Mouse (Mus musculus): Measurements from ENCODE around the gene Pdzd7.

The Pdzd7 gene

DNA sequence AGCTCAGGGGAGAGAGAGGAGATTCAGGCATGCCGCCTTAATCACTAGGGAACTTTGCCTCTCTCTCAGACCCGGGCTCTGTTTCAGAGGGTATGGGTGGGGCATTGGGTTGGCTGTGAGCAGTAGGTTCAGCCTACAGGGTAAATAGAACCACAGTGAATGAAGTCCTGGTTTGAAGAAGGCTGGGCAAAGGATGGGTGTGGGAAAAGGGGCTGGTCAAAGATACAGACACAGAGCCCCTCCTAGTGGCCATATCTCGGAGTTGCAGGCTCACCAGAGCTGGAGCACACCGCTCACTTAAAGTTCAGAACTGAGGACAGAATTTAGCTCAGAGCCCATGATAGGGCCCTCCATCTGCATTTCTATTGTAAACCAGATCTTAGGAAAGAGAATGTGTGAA lies 13.7 kb downstream of the Pdzd7 start:
- no peak for DNase-seq (ENCODE audit: extremely low spot score, low read depth, low spot score)

DNA sequence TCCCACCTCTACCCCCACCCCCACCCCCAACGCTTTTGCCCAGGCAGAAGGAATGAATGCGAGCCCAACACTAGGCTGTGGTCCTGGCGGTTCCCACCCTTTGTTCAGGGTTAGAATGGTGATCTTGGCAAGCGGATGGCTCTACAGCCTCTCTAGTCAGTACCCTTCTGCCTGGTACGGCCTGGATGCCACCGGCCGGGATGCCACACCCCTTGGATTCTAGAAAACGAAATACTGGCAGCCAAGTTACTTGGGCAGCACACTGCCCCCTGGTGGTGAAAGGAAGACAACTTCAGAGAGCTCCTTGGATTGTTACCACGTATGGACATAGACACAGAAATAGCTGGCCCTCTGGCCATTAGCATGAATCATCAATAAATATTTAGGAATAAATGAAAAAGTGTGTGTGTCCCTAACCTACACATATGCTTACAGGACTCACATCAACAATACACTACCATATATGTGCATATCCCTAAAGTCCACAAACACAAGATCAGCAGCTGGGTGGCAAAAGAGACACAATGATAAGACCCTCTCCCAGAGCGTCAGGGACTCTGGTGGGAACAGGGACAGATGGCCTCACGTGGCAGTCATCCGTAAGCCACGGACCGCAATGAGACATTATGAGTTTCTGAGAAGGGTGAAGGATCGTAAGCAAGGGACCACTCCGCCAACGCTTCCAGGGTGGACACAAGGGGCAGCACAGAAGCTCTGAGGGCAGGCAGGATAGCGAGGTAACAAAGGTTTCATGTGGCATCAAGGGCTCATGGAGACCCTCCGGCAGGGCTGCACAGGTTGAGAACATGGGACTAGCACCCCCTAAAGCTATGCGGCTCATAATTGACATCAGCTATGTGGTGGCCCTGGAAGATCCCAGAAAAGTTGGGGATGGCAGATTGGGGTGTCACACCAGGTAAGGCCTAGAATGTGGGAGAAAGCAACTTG lies 14.5 kb downstream of the Pdzd7 start:
- no peak for DNase-seq (ENCODE audit: extremely low spot score, low read depth, low spot score)

DNA sequence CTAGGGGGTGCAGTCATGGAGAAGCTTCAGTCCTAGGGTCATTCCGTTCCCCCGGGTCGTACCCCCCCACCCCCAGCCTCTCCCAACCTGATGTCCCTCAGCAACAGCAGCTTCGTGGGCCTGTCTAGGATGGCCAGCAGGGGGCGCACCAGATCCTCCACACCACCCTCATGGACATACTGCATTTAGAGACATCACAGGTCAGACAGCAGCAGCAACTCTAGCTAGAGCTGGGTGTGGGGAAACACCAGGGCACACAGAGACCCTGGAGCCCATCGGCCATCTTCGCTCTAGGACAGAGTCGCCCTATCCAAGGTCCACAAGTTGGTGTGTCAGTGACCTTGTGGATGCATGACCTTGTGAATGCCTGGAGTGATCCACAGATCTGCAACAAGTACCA lies 15.4 kb downstream of the Pdzd7 start:
- no peak for DNase-seq (ENCODE audit: extremely low spot score, low read depth, low spot score)

DNA sequence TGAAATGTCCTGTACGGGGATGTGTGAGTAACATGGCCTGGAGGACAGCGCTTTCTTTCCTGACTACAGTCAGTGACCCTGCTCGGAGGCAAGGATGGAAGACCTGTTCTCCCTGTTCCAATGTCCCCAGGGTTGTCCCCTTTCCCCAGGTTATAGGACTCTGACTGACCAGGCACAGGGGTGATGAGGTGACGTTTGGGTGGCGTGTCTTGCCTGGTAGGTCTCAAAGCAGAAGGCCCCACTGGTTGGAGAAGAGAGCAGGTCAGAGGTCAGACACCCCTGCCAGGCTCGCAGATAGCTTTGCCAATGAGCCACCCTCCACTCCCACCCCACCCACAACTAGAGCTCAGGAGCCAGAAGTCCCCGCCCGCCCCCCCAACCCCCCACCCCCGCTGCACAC lies 15.9 kb downstream of the Pdzd7 start:
- DNase-seq (ENCODE audit: extremely low spot score, low read depth, low spot score), result no peak

DNA sequence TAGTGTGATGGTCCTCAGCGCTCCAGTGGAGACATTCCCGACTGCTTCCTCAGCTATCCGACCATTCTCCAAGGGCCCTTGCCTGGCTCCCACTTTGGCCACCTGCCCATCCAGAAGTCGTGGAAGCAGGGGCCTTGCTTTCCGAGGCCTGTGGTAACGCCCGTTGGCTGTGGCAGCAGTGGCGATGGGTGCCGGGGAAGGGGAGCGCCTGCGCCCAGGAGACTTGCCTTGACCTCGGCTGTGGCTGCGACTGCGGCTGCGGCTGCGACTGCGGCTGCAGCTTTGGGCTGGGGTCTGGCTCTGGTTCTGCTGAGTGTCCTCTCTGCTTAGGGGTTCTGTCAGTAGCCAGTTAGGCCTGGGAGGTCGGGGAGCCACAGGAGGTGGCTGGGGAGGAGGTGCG lies 16.8 kb downstream of the Pdzd7 start:
- no peak for DNase-seq (ENCODE audit: extremely low spot score, low read depth, low spot score)

DNA sequence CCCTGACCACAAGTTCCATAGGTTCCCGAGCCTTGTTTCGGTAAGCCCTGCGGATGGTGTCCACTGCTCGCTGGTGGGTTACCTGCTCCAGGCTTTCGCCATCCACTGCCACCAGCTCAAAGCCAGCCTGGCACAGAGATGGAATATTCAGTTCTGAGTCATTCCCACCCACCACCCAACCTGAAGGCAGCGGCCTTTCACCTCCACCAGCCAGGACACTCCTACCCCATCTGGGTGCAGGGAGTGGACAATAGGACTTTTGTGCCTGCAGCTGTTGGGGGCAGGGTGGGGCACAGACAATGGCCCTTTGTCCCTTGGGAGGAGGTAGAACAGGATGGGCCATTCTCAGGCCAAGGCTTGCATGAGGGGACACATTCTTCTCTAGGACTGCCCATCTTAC lies 17.7 kb downstream of the Pdzd7 start:
- DNase-seq (ENCODE audit: extremely low spot score, low read depth, low spot score), result no peak

DNA sequence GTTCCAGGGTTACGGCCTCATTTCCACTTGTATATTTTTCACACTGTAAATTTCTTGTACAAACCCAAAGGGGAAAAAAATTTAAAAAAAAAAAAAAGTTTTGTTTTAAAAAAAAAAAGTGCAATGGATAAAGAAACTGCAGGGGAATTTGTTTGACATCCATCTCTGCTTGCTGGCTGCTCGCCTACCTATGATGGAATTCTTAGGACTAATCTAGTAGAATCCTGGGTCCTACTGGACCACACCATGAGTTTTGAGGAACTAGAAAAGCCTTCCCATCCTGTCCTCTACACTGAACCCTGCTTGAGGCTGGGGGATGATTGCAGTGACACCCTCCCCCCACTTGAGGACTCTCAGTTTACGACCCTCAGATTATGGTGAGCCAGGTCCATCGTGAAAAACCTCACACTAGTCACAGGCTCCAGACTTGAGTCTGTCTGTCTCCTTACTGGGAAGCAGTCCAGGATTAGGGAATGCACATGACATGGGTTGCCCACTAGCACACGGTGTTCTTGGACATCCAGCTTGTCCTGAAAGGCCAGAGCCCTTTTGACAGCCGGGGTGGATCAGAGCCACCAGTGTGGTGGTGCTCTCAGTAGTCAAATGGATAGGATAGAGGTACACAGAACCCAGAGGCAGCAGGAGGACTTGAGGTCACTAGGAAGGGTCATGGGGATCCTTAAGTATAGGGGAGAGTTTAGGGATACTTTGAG lies 18.4 kb downstream of the Pdzd7 start:
- no peak for DNase-seq (ENCODE audit: extremely low spot score, low read depth, low spot score)

DNA sequence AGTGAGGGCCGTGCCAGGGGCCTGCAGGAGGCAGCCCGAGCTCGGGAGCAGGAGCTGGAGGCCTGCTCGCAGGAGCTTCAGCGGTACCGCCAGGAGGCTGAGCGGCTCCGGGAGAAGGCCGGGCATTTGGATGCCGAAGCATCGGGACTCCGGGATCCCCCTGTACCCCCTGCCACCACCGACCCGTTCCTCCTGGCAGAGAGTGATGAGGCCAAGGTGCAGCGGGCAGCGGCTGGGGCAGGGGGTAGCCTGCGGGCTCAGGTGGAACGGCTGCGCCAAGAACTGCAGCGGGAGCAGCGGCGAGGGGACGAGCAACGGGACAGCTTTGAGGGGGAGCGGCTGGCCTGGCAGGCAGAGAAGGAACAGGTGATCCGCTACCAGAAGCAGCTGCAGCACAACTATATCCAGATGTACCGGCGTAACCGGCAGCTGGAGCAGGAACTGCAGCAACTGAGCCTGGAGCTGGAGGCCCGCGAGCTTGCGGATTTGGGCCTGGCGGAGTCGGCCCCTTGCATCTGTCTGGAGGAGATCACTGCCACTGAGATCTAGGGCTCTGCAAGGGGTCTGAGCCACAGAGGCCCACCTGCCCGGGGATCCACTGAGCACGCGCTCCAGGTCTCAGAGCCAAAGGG lies 19.5 kb downstream of the Pdzd7 start:
- no peak for DNase-seq (ENCODE audit: extremely low spot score, low read depth, low spot score)

DNA sequence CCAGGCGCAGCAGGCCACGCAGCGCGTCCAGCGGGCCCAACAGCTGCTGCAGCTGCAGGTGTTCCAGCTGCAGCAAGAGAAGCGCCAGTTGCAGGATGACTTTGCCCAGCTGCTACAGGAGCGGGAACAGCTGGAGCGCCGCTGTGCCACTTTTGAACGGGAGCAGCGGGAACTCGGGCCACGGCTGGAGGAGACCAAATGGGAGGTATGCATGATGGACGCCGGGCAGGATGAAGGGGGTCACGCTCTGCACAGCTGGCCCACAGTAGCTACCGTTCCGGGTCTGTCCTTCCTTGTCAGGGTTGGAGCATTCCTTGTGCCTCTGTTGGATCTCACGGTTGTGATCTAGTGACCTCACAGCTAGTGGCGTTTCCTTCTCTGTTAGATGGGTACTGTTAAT lies 20.7 kb downstream of the Pdzd7 start:
- DNase-seq (ENCODE audit: extremely low spot score, low read depth, low spot score), result no peak

DNA sequence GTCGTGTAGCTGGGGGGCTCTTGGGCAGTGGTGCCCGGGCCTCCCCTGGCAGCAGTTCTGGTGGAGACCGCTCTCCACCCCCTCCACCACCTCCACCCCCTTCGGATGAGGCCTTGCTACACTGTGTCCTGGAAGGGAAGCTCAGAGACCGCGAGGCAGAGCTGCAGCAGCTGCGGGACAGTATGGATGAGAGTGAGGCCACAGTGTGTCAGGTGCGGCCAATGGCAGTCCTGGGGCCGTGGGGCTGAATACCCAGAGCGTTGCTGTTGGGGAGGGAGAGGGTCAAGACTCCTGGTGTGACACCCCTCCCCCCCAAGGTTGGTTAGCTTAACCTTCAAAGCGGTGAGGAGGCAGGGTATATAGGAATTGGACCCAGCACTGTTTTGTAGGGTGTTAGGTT lies 21.5 kb downstream of the Pdzd7 start:
- no peak for DNase-seq (ENCODE audit: extremely low spot score, low read depth, low spot score)

DNA sequence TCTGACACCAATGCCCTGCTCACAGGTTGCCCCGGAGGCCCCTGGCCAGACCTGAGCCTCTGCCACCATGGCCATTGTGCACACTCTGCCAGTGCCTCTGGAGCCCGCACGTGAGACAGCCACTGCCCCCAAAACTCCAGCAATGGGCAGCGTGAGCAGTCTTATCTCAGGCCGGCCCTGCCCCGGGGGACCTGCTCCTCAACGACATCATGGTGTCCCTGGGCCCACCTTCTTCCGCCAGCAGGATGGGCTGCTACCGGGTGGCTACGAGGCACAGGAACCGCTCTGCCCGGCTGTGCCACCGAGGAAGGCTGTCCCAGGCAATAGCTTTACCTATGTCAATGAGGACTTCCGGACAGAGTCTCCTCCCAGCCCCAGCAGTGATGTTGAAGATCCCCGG lies 24.2 kb downstream of the Pdzd7 start:
- DNase-seq (ENCODE audit: extremely low spot score, low read depth, low spot score), result no peak

DNA sequence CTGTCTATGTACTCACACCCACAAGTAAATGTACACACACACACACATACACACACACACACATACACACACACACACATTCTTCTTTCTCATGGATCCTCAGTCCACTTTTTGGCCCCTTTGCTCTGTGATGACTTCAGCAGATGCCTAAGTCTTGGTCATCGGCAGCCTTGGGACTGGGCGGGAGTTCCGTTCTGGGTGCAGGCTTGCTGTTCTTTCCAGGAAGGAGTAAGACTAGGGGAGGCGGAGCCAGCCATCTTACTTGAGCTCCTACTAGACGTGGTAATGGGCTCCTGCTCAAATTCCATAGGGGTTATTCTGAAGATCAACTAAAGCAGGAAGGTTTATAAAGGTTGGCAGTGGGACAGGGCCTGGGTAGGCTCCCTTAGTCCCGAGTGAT lies 25.2 kb downstream of the Pdzd7 start:
- DNase-seq (ENCODE audit: extremely low spot score, low read depth, low spot score), result no peak

DNA sequence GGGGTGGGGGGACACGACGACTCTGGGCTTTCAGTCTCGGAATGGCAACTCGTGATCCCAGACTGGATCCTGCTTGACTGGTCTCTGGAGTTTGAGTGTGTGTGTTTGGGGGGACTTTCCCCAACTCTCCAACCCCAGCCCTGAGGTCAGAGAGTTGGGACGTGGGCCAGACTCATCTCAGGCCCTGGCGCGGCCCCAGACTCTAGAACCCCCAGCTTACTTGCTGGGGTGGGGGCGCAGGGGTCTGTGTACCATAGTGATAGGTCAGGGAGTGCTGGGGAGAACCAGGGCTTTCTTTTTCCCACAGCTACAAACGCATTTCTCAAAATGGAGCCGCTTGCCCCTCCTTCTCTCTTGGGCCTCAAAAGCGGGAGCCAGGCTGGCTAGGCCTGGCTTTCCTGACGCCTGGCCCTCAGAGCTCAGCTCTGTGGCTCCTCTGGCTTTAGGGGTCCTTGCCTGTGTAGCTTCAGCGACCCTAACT lies 27.1 kb downstream of the Pdzd7 start:
- DNase-seq (ENCODE audit: extremely low spot score, low read depth, low spot score), result no peak

DNA sequence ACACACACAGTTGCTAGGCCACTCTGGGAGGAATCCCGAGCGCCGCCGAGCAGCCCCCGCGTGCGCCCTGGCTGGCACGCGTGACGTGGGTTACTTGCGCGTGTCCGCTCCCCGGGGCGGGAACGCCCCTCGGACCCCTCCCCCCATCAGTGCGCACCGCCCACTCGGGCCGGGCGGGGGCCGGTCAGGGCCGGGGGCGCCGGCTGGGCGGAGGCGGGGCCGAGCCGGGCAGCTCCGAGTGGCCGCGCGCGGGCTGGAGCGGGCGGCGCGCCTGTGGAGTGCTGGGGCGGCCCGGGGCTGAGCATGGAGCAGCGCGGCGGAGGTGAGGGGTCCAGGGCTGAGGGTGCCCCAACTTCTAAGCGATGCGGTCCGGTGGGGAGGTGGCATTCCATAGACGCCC lies 27.6 kb downstream of the Pdzd7 start:
- no peak for DNase-seq (ENCODE audit: extremely low spot score, low read depth, low spot score)

DNA sequence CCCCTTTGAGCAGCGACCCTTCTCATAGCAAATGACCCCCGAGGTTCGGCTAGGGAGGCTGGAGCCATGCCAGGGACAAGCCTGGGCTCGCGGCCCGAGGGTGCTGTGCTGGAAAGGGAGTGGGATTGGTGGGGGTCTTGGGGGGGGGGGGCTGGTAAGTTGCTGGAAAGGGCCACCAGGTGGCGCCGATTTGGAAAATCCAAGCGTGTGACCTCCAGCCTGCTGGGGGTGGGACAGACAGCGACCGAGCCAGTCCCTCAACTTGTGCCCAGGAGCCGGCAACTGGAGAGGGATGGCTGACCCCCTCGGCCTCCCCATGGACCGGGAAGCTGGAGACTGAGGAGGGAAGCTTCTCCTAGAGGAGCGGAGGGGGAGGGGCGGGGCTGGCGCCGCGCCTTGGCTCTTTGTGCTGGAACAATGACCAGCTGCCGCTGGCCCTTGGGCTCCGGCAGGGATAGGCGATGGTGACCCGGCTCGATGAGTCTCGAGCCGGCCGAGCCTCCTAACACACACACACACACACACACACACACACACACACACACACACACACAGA lies 28.2 kb downstream of the Pdzd7 start:
- no peak for DNase-seq (ENCODE audit: extremely low spot score, low read depth, low spot score)

DNA sequence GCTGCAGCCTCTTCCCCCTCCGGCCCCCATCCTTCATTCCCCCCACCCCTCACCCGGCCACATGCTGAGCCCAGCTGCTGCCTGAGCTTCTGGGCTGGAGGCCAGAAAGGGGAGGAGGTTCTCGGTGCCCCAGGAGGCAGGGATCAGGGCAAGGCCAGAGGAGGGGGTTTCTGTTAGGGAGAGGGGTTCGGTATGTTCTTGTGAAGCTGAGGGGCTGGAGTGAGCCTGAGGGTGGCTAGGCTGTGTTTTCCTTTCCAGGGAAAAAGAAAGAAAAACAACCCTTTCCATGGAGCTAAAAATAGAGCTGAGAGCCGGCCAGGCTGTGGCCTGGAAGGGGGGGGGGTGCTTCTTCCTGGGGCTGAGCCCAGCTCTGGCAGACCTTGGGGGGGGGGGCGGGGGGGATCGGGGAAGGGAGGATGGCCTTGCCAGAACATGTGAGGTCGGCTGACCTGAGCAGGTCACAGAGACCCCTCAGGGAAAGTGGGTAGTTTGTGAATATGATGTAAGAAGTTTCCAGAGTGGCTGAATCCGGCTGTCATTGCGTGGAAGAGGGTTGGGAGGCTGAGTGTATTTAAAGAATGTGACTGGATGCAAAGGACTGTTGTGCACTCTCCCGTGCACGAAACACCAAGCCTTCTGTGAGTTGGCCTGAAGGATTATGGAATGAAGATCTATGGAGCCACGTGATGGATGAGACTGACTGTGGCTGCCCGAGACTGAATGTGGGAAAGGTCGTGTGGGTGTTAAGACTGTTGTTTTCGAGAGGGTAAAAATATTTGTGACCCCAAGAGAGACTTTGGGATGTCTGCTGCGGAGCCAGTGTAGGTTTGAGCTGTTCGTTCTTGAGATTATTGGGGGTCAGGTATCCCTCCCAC lies 28.9 kb downstream of the Pdzd7 start:
- DNase-seq (ENCODE audit: extremely low spot score, low read depth, low spot score), result no peak

DNA sequence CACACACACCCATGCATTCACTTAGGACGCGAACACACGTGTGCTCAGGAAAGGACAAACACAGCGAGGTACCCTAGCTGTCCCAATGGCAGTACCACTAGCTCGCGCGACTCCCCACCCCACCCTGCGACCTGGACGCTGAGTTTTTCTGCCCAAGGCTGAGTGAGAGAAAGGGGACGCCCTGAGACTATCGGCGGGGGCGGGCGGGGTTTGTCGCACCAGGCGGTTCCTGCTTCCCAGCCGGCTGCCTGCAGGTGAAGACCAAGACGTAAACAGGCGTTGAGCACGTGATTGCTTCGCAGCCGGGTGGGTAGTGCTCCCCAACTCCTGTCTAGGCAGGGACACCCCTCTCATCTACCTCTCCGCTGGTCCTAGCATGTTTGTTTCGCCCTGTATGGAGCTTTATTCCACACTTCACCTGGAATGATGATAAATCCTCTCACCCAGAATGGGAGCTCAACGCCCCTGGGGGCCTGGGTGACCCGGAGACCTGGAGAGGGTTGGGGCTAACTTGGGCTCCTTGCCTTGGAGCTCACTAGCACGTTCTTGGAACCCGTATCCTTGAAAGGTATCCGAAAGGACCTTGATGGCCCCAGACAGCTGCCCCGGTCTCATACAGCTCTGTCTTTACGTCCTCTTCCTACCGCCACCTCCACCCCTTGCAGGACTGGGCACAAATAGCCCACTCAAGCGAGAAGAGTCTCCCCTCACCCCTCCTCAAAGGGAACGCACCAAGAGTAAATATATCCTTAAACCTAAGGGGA lies 29.8 kb downstream of the Pdzd7 start:
- no peak for DNase-seq (ENCODE audit: extremely low spot score, low read depth, low spot score)

DNA sequence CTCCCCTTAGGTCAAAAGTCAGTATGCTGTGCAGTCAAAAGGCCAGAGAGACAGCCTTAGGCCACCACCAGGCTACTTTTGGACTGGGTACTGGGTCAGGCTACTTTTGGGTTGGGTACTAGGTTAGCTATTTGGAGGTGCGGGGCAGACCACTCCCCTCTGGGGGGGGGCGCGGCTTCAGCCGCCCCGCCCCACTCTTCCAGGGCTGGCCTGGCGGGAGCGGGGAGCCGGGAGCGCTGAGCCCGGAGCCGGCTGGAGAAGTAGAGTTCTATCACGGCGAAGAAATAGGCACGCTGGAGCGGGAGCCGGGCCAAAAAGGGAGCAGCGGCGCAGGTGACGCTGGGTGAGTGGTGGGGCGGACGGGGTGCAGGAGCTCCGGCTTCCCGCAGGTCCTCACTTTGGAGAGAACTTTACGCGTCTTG lies 30.5 kb downstream of the Pdzd7 start:
- DNase-seq (ENCODE audit: extremely low spot score, low read depth, low spot score), result no peak

DNA sequence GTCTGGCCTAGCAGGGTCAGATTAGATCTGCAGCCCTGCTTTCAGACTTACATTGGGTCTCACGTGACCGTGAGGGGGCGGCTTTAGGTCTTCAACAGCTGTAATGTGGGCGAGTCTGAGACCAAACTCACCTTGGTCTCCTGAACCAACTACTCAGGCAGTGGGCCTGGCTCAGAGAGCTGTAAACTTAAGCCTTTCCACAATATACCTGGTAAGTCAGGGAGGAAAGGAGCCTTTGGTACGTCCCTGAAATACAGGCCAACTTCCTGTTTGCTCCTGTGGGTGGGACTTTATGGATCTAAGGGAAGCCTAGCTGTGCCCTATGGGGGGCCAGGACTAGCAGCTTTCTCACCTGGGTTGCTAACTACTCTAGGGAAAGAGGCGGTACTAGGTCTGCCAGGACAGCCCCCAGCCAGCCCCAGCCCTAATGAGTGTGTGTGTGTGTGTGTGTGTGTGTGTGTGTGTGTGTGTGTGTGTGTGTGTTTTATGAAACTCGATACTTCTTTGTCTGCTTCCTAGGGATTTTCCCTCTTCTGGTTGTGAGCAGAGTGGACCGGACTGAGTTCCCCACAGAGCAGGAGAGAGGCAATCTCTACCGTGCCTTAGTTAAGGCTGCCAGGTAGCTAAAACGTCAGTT lies 31.1 kb downstream of the Pdzd7 start, which contains the start of gene Lzts2:
TSS of gene Lzts2 (plus strand) at position 80 of the 637 bp plus-strand sequence.
- DNase-seq (ENCODE audit: extremely low spot score, low read depth, low spot score), result no peak
